Mouse (Mus musculus): Measurements from ENCODE around the gene Tbl3. TPM values are rescaled to one million over a fixed set of nuclear protein-coding genes. Genes with fewer than 3 reads are reported as not detected.

Gene Tbl3
- polyA plus RNA-seq, 1 experiment, result 89.5 TPM

GRCm38 (mm10) chr17:24705821-24706220 lies 1.6 kb downstream of the Tbl3 start:
- TF ChIP-seq POLR2A (IDR thresholded peaks at IDR 0.05; ENCODE audit: control insufficient read depth, low read depth, low read length) (no peak), CTCF (IDR thresholded peaks at IDR 0.05; ENCODE audit: control insufficient read depth, insufficient read depth, insufficient replicate concordance, low read depth, low read length) (no peak)
- Histone ChIP-seq H3K4me1 (ENCODE audit: control insufficient read depth, insufficient read depth, low read length) (peaks cover 3% of the 10 kb centered on the region), H3K27me3 (ENCODE audit: control insufficient read depth, insufficient read depth, low read length) (no peaks in the 10 kb centered on the region), H3K36me3 (ENCODE audit: control insufficient read depth, insufficient read depth, low read length) (no peaks in the 10 kb centered on the region; the same call in 1 of the 2 replicates), H3K27ac (ENCODE audit: control insufficient read depth, insufficient read depth, low read depth, low read length) (no peak overlapping the region), H3K4me3 (ENCODE audit: control insufficient read depth, low read depth, low read length) (no peak overlapping the region)

- no peak for TF ChIP-seq POLR2A (IDR thresholded peaks at IDR 0.05; ENCODE audit: control insufficient read depth, low read depth, low read length)
- TF ChIP-seq CTCF (IDR thresholded peaks at IDR 0.05; ENCODE audit: control insufficient read depth, insufficient read depth, insufficient replicate concordance, low read depth, low read length), result no peak
- no peak overlapping the region for H3K27ac ChIP-seq (ENCODE audit: control insufficient read depth, insufficient read depth, low read depth, low read length)
- H3K27me3 ChIP-seq (ENCODE audit: control insufficient read depth, insufficient read depth, low read length), result no peaks in the 10 kb centered on the region
- no peak overlapping the region for H3K4me3 ChIP-seq (ENCODE audit: control insufficient read depth, low read depth, low read length)
- no peaks in the 10 kb centered on the region; the same call in 1 of the 2 replicates for H3K36me3 ChIP-seq (ENCODE audit: control insufficient read depth, insufficient read depth, low read length)
- peaks cover 2% of the 10 kb centered on the region; the same call in 1 of the 2 replicates for H3K4me1 ChIP-seq (ENCODE audit: control insufficient read depth, insufficient read depth, low read length)
Observed at GRCm38 (mm10) chr17:24701251-24701650, 6.2 kb downstream of the Tbl3 start.

GRCm38 (mm10) chr17:24699473-24699872 lies 8.0 kb downstream of the Tbl3 start:
- Histone ChIP-seq H3K27ac (ENCODE audit: control insufficient read depth, insufficient read depth, low read depth, low read length) (no peak overlapping the region), H3K27me3 (ENCODE audit: control insufficient read depth, insufficient read depth, low read length) (no peaks in the 10 kb centered on the region), H3K36me3 (ENCODE audit: control insufficient read depth, insufficient read depth, low read length) (no peaks in the 10 kb centered on the region; the same call in 1 of the 2 replicates), H3K4me3 (ENCODE audit: control insufficient read depth, low read depth, low read length) (no peak overlapping the region), H3K4me1 (ENCODE audit: control insufficient read depth, insufficient read depth, low read length) (peaks cover 5% of the 10 kb centered on the region)
- TF ChIP-seq POLR2A (IDR thresholded peaks at IDR 0.05; ENCODE audit: control insufficient read depth, low read depth, low read length) (no peak; the same call in 1 of the 2 replicates), CTCF (IDR thresholded peaks at IDR 0.05; ENCODE audit: control insufficient read depth, insufficient read depth, insufficient replicate concordance, low read depth, low read length) (no peak)

GRCm38 (mm10) chr17:24698715-24699114 lies 8.7 kb downstream of the Tbl3 start:
- no peaks in the 10 kb centered on the region for H3K36me3 ChIP-seq (ENCODE audit: control insufficient read depth, insufficient read depth, low read length)
- no peaks in the 10 kb centered on the region for H3K27me3 ChIP-seq (ENCODE audit: control insufficient read depth, insufficient read depth, low read length)
- TF ChIP-seq CTCF (IDR thresholded peaks at IDR 0.05; ENCODE audit: control insufficient read depth, insufficient read depth, insufficient replicate concordance, low read depth, low read length), result no peak
- TF ChIP-seq POLR2A (IDR thresholded peaks at IDR 0.05; ENCODE audit: control insufficient read depth, low read depth, low read length), result no peak
- no peak overlapping the region for H3K4me3 ChIP-seq (ENCODE audit: control insufficient read depth, low read depth, low read length)
- H3K4me1 ChIP-seq (ENCODE audit: control insufficient read depth, insufficient read depth, low read length), result peaks cover 5% of the 10 kb centered on the region
- no peak overlapping the region for H3K27ac ChIP-seq (ENCODE audit: control insufficient read depth, insufficient read depth, low read depth, low read length)

- TF ChIP-seq POLR2A (IDR thresholded peaks at IDR 0.05; ENCODE audit: control insufficient read depth, low read depth, low read length), result no peak
- TF ChIP-seq CTCF (IDR thresholded peaks at IDR 0.05; ENCODE audit: control insufficient read depth, insufficient read depth, insufficient replicate concordance, low read depth, low read length), result no peak
- Histone ChIP-seq H3K27me3 (ENCODE audit: control insufficient read depth, insufficient read depth, low read length) (no peaks in the 10 kb centered on the region), H3K4me1 (ENCODE audit: control insufficient read depth, insufficient read depth, low read length) (peaks cover 5% of the 10 kb centered on the region), H3K4me3 (ENCODE audit: control insufficient read depth, low read depth, low read length) (peak overlapping the region; percentile 17), H3K36me3 (ENCODE audit: control insufficient read depth, insufficient read depth, low read length) (no peaks in the 10 kb centered on the region), H3K27ac (ENCODE audit: control insufficient read depth, insufficient read depth, low read depth, low read length) (no peak overlapping the region)
Observed at GRCm38 (mm10) chr17:24697985-24698384, 9.5 kb downstream of the Tbl3 start.

GRCm38 (mm10) chr17:24696011-24696697 lies 11.3 kb downstream of the Tbl3 start, which contains the start of the genes Gfer and Noxo1:
Gene Gfer (minus strand): TSS chr17:24696156.
Gene Noxo1 (plus strand): TSS chr17:24696234.
- TF ChIP-seq CTCF (IDR thresholded peaks at IDR 0.05; ENCODE audit: control insufficient read depth, insufficient read depth, insufficient replicate concordance, low read depth, low read length) (no peak), POLR2A (IDR thresholded peaks at IDR 0.05; ENCODE audit: control insufficient read depth, low read depth, low read length) (peak; percentile 88)
- Histone ChIP-seq H3K4me3 (ENCODE audit: control insufficient read depth, low read depth, low read length) (peak within 1 kb of the TSS; percentile 75), H3K27me3 (ENCODE audit: control insufficient read depth, insufficient read depth, low read length) (no peaks in the 10 kb centered on the region), H3K36me3 (ENCODE audit: control insufficient read depth, insufficient read depth, low read length) (no peaks in the 10 kb centered on the region), H3K27ac (ENCODE audit: control insufficient read depth, insufficient read depth, low read depth, low read length) (peak within 1 kb of the TSS; percentile 85), H3K4me1 (ENCODE audit: control insufficient read depth, insufficient read depth, low read length) (peaks cover 5% of the 10 kb centered on the region)

GRCm38 (mm10) chr17:24695326-24696010 lies 12.0 kb downstream of the Tbl3 start:
- TF ChIP-seq POLR2A (IDR thresholded peaks at IDR 0.05; ENCODE audit: control insufficient read depth, low read depth, low read length) (no peak), CTCF (IDR thresholded peaks at IDR 0.05; ENCODE audit: control insufficient read depth, insufficient read depth, insufficient replicate concordance, low read depth, low read length) (no peak)
- peak overlapping the region; percentile 75 for H3K4me3 ChIP-seq (ENCODE audit: control insufficient read depth, low read depth, low read length)

More at GRCm38 (mm10) chr17:24695326-24696010, 12.0 kb downstream of the Tbl3 start:
- Histone ChIP-seq H3K4me1 (ENCODE audit: control insufficient read depth, insufficient read depth, low read length) (peaks cover 5% of the 10 kb centered on the region), H3K27me3 (ENCODE audit: control insufficient read depth, insufficient read depth, low read length) (no peaks in the 10 kb centered on the region), H3K27ac (ENCODE audit: control insufficient read depth, insufficient read depth, low read depth, low read length) (peak overlapping the region; percentile 85), H3K36me3 (ENCODE audit: control insufficient read depth, insufficient read depth, low read length) (no peaks in the 10 kb centered on the region)
